Mouse (Mus musculus) midbrain, postnatal 0 days (tissue): ENCODE measurements around the gene Hist1h1c. TPM values are rescaled to one million over a fixed set of nuclear protein-coding genes. Genes with fewer than 3 reads are reported as not detected.
"Not testable (repeated sequence)": the region's sequence is repeated elsewhere in the genome, so short reads cannot be mapped to it uniquely, and the experiment has no call there.

Experiments
- ATAC-seq: fragments of 200-750 bp; cut with Nextera tagmentation; 2 replicates; pipeline ENCODE4 v1.8.0; 2017; ENCODE audit warnings: moderate number of reproducible peaks, mild to moderate bottlenecking, moderate TSS enrichment, moderate library complexity; ENCODE audit not compliant: low FRiP score
- DNase-seq: peaks from one replicate; pipeline ENCODE4 v3.0.0-alpha.2; 2015; ENCODE audit warnings: low spot score
- H3K27ac ChIP-seq: fragments of 300-500 bp; sonication (generic); 2 replicates; pipeline ENCODE4 v1.5.1; 2014; ENCODE audit warnings: low read depth, mild to moderate bottlenecking, low read length, mixed read lengths
- H3K27me3 ChIP-seq: fragments of 300-500 bp; sonication (generic); 2 replicates; pipeline ENCODE4 v1.6.1; 2014; ENCODE audit warnings: low read length, control low read depth, mixed read lengths; ENCODE audit not compliant: insufficient read depth
- H3K36me3 ChIP-seq: fragments of 300-500 bp; sonication (generic); 2 replicates; pipeline ENCODE4 v1.6.1; 2014; ENCODE audit warnings: low read length, control low read depth, mixed read lengths; ENCODE audit not compliant: insufficient read depth
- H3K4me1 ChIP-seq: fragments of 300-500 bp; sonication (generic); 2 replicates; pipeline ENCODE4 v1.6.1; 2014; ENCODE audit warnings: mild to moderate bottlenecking, control low read depth, antibody characterized with exemption, low read length, mixed read lengths; ENCODE audit not compliant: insufficient read depth
- H3K4me2 ChIP-seq: fragments of 300-500 bp; sonication (generic); 2 replicates; pipeline ENCODE4 v1.6.1; 2014; ENCODE audit warnings: low read depth, mild to moderate bottlenecking, low read length, mixed read lengths; ENCODE audit not compliant: poor library complexity, severe bottlenecking
- H3K4me3 ChIP-seq: fragments of 300-500 bp; sonication (generic); 2 replicates; pipeline ENCODE4 v1.5.1; 2014; ENCODE audit warnings: low read depth, mild to moderate bottlenecking, low read length, moderate library complexity
- H3K9ac ChIP-seq: fragments of 300-500 bp; sonication (generic); replicated peaks from 2 replicates; pipeline ENCODE4 v1.6.1; 2014; ENCODE audit warnings: mild to moderate bottlenecking, low read length, moderate library complexity, mixed read lengths; ENCODE audit not compliant: poor library complexity, severe bottlenecking
- H3K9me3 ChIP-seq: fragments of 300-500 bp; sonication (generic); 2 replicates; pipeline ENCODE4 v1.6.1; 2016; ENCODE audit warnings: low read length, control low read depth
- CTCF ChIP-seq: IDR thresholded peaks from 2 replicates; pipeline ENCODE4 v1.5.1; 2016; ENCODE audit warnings: antibody characterized with exemption, mild to moderate bottlenecking
- WGBS: fragments of 180-500 bp; shearing (Covaris S2); extraction: QIAGEN DNeasy Blood & Tissue Kit; methylation state at CpG from one replicate; pipeline ENCODE4 v1.1.7; 2014; 5-methylcytosine and 5-hydroxymethylcytosine counted together
- polyA plus RNA-seq: library from polyadenylated mRNA; unstranded; fragments of >200 nt; fragmentation: Nextera tagmentation; extraction: Ambion mirVana; gene quantifications from 2 replicates; pipeline ENCODE4 v1.2.1, GENCODE M21; 2015
- total RNA-seq: library from RNA; depleted of rRNA; stranded (reverse); fragments of >200 nt; gene quantifications from 2 replicates; pipeline ENCODE4 v1.2.3, GENCODE M21; 2014

The Hist1h1c gene
- total and polyA plus RNA-seq, 2 experiments from 2014 or later = 26.1 to 243 TPM

DNA sequence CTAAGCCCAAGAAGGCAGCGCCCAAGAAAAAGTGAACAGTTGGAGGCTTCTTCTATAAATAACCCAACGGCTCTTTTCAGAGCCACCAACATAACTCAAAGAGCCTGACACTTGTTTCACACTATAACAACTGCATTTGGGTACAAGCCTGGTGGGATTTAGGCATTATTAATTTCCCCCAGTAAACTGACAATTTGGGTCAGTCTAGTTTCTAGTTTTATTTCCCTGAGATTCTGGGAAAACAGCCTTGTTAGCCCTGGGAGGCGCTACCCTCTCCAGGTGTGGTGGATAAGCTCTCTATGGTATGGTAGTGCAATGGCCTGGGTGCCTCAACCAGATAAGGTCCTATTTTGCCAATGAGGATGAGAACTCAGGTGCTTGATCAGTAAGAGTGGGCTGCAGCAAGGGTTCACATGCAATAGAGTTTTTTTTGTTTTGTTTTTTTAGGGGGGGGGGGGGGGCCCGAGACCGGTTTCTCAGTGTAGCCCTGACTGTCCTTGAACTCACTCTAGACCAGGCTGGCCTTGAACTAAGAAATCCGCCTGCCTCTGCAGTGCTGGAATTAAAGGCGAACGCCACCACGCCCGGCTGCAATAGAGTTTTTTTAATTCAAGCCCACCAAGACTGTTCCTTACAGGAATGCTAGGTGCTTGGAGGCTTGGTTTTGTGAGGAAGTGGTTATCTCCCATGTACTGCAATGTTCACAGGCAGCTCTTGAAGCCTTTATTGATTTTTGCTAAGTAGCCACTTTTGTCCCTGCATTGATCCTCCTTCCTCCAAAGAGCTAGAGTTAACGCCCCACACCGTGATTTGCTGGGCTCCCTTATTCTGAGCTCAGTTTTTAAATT, 25.9 kb downstream of the Hist1h1c start:
- Histone ChIP-seq H3K9me3 (no peaks in the 10 kb centered on the region), H3K4me1 (0 out of 2 replicates have a peak, but pooled peaks cover 4% of the 10 kb centered on the region), H3K9ac (peak overlapping the region; percentile 65; the same call in 1 of the 2 replicates), H3K27ac (peak overlapping the region; percentile 67; the same call in 1 of the 2 replicates), H3K4me3 (peak overlapping the region; percentile 58), H3K27me3 (no peaks in the 10 kb centered on the region), H3K4me2 (peak overlapping the region; percentile 82), H3K36me3 (no peaks in the 10 kb centered on the region)
- ATAC-seq (no peak), DNase-seq (no peak)
- 36% methylated on average over 12 of the region's 12 CpGs for WGBS
- TF ChIP-seq CTCF = no peak

DNA sequence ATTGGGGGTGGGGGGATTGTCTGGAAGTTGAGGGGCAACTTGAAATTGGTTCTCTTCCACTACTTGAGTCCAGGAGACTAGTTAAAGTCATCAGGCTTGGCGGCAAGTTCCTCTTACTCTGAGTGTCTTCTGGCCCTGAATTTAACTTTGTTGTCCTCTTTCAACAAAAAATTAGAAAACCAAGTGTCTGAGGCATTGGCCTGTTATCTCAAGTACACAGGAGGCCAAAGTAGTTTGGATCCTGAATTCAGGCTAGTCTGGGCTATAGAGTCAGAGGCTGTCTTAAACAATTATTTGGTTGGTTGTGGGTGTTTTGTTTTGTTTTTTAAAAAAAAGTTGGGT, 26.5 kb downstream of the Hist1h1c start:
- H3K4me1 ChIP-seq = 0 out of 2 replicates have a peak, but pooled peaks cover 4% of the 10 kb centered on the region
- H3K27me3 ChIP-seq = no peaks in the 10 kb centered on the region
- no peak overlapping the region for H3K9ac ChIP-seq
- H3K36me3 ChIP-seq = no peaks in the 10 kb centered on the region
- H3K4me3 ChIP-seq = no peak overlapping the region
- TF ChIP-seq CTCF = no peak
- H3K9me3 ChIP-seq = no peaks in the 10 kb centered on the region
- no peak overlapping the region for H3K4me2 ChIP-seq
- no peak for DNase-seq
- no peak for ATAC-seq
- WGBS = 54% methylated on average over 1 of the region's 1 CpGs
- H3K27ac ChIP-seq = no peak overlapping the region

DNA sequence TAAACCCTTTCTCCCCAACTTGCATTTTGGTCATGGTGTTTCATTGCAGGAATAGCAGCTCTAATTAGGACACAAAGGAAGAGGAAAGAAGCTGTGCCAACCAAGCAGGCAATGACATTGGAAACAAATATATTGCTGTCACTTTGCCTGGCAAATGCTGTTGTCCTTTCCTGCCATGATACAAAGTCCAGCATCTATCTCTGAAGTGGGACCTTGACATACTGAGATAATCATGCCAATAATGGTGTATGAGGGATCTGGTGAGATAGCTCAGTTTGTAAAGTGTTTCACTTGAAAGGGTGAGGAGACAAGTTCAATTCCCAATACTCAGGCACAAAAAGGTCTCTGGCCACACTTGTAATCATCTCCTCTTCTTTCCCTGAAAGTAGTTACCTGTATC, 28.2 kb downstream of the Hist1h1c start:
- Histone ChIP-seq H3K9ac (no peak overlapping the region), H3K4me1 (0 out of 2 replicates have a peak, but pooled peaks cover 4% of the 10 kb centered on the region), H3K4me3 (no peak overlapping the region), H3K9me3 (no peaks in the 10 kb centered on the region), H3K4me2 (no peak overlapping the region), H3K27me3 (no peaks in the 10 kb centered on the region), H3K27ac (no peak overlapping the region), H3K36me3 (no peaks in the 10 kb centered on the region)
- no peak for TF ChIP-seq CTCF
- DNase-seq (no peak), ATAC-seq (no peak)

DNA sequence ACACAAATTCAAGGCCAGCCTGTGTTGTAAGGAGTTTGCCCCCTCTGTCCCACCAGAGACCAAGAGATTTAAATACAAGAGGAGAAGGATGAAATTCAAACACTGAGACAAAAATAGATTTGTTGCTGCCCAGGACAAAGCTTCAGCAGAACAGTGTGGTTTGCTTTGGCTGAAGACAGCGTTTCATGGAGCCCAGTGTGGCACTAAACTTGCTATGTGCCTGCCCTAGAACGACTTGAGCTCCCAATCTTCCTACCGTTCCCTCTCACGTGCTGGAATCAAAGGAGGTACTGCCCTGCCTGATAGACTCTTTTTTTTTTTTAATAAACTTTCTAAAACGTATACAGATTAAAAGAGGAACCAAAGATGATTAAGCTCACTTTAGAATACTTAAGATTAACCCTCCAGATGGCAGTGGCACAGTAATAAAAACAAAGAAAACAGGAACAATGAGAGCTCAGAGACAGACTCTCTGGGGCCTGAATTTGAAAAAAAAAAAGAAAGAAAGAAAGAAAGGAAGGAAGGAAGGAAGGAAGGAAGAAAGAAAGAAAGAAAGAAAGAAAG, 30.3 kb downstream of the Hist1h1c start:
- TF ChIP-seq CTCF = no peak
- Histone ChIP-seq H3K4me2 (no peak overlapping the region), H3K9ac (no peak overlapping the region), H3K9me3 (no peaks in the 10 kb centered on the region), H3K27me3 (no peaks in the 10 kb centered on the region), H3K27ac (no peak overlapping the region), H3K4me3 (no peak overlapping the region), H3K36me3 (no peaks in the 10 kb centered on the region), H3K4me1 (0 out of 2 replicates have a peak, but pooled peaks cover 8% of the 10 kb centered on the region)
- no peak for DNase-seq
- WGBS = 29% methylated on average over 5 of the region's 5 CpGs
- no peak for ATAC-seq

DNA sequence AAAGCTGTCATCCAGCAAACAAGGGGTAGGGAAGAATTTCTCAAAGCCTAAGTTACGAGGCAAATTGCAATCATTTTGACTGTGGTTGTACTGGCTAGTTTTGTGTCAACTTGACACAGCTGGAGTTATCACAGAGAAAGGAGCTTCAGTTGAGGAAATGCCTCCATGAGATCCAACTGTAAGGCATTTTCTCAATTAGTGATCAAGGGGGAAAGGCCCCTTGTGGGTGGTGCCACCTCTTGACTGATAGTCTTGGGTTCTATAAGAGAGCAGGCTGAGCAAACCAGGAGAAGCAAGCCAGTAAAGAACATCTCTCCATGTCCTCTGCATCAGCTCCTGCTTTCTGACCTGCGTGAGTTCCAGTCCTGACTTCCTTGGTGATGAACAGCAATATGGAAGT, 31.0 kb downstream of the Hist1h1c start, which contains the start of gene Trim38:
Gene Trim38 (plus strand): TSS at position 301 of the 400 bp plus-strand sequence.
- not testable (repeated sequence) for DNase-seq, H3K4me2 ChIP-seq, H3K4me1 ChIP-seq, H3K27me3 ChIP-seq, H3K9ac ChIP-seq, H3K36me3 ChIP-seq, H3K4me3 ChIP-seq, ATAC-seq, H3K9me3 ChIP-seq, H3K27ac ChIP-seq
- WGBS = 86% methylated on average over 2 of the region's 2 CpGs
